Mouse (Mus musculus) liver, embryonic 12.5 days (tissue): ENCODE data around the gene 4930474N05Rik. TPM values are rescaled to one million over a fixed set of nuclear protein-coding genes. Genes with fewer than 3 reads are reported as not detected.

Experiments
- ATAC-seq: fragments of 200-750 bp; cut with Nextera tagmentation; 2 replicates; pipeline ENCODE4 v1.8.0; 2017; ENCODE audit warnings: moderate number of reproducible peaks, mild to moderate bottlenecking, moderate library complexity
- H3K27ac ChIP-seq: fragments of 300-500 bp; sonication (generic); 2 replicates; pipeline ENCODE4 v1.5.1; 2016; ENCODE audit warnings: mild to moderate bottlenecking
- H3K27me3 ChIP-seq: fragments of 300-500 bp; sonication (generic); replicated peaks from 2 replicates; pipeline ENCODE4 v1.6.1; 2016; ENCODE audit warnings: mild to moderate bottlenecking, moderate library complexity
- H3K36me3 ChIP-seq: fragments of 300-500 bp; sonication (generic); 2 replicates; pipeline ENCODE4 v1.6.1; 2016; ENCODE audit warnings: mild to moderate bottlenecking, moderate library complexity
- H3K4me1 ChIP-seq: fragments of 300-500 bp; sonication (generic); 2 replicates; pipeline ENCODE4 v1.6.1; 2016
- H3K4me2 ChIP-seq: fragments of 300-500 bp; sonication (generic); 2 replicates; pipeline ENCODE4 v1.6.1; 2016; ENCODE audit warnings: mild to moderate bottlenecking, moderate library complexity
- H3K4me3 ChIP-seq: fragments of 300-500 bp; sonication (generic); 2 replicates; pipeline ENCODE4 v1.5.1; 2016; ENCODE audit warnings: mild to moderate bottlenecking, moderate library complexity
- H3K9ac ChIP-seq: fragments of 300-500 bp; sonication (generic); 2 replicates; pipeline ENCODE4 v1.6.1; 2016; ENCODE audit warnings: mild to moderate bottlenecking, moderate library complexity
- H3K9me3 ChIP-seq: fragments of 300-500 bp; sonication (generic); replicated peaks from 2 replicates; pipeline ENCODE4 v1.6.1; 2016; ENCODE audit warnings: mild to moderate bottlenecking, moderate library complexity
- WGBS: fragments of 180-500 bp; shearing (Covaris S2); methylation state at CpG from one replicate; pipeline ENCODE4 v1.1.7; 2016; ENCODE audit not compliant: insufficient replicate concordance; 5-methylcytosine and 5-hydroxymethylcytosine counted together
- polyA plus RNA-seq: library from polyadenylated mRNA; unstranded; fragments of >200 nt; fragmentation: Nextera tagmentation; extraction: Ambion mirVana; gene quantifications from 2 replicates; pipeline ENCODE4 v1.2.1, GENCODE M21; 2016

4930474N05Rik gene
- polyA plus RNA-seq: not detected in 2 replicates

GRCm38 (mm10) chr14:36094617-36095016, at the start of gene 4930474N05Rik:
Gene 4930474N05Rik, plus strand, starts transcription at chr14:36094917.
- Histone ChIP-seq H3K27me3 (no peaks in the 10 kb centered on the region), H3K4me3 (no peak within 1 kb of the TSS), H3K4me1 (no peaks in the 10 kb centered on the region), H3K27ac (no peak within 1 kb of the TSS), H3K9me3 (no peaks in the 10 kb centered on the region), H3K4me2 (no peak within 1 kb of the TSS), H3K9ac (no peak within 1 kb of the TSS), H3K36me3 (no peaks in the 10 kb centered on the region)
- no peak for ATAC-seq

DNA sequence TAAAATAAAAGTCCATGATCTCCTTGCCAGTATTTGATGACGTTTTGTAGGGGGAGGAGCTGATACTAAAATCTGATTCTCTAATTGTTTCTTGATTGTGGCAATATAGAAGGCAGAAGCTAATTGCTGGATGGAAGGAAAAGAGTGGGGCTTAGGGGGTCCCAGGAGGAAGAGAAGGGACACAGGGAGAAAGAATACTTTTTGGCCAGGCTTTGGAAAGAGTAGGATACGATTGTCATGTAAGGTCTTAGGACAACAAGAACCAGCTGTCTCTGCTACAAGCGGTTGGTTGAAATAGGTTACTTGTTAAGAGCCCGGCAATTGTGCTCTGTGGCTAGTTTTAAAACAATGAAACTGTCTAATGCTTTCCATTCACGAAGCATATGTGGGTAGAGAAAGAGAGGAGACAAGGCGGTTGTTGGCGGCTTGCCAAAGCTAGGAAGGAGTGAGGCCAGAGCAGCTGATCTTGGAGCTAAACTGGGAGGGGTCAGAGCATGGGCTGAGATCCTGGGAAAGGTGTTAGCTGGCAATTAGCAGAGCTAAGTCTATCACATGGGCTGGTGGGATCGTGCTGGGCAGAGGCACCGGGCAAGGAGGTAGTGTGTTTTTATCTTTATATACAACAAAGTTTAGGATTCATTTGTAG, 45.8 kb upstream of the 4930474N05Rik start:
- 48% methylated on average over 9 of the region's 9 CpGs for WGBS
- H3K27me3 ChIP-seq: no peaks in the 10 kb centered on the region
- H3K9me3 ChIP-seq: no peaks in the 10 kb centered on the region
- no peak overlapping the region for H3K9ac ChIP-seq
- no peak for ATAC-seq
- H3K4me3 ChIP-seq: no peak overlapping the region
- H3K27ac ChIP-seq: no peak overlapping the region
- no peaks in the 10 kb centered on the region for H3K4me1 ChIP-seq
- H3K4me2 ChIP-seq: no peak overlapping the region
- H3K36me3 ChIP-seq: no peaks in the 10 kb centered on the region

- Histone ChIP-seq H3K4me1 (no peaks in the 10 kb centered on the region), H3K27ac (no peak overlapping the region), H3K4me2 (no peak overlapping the region), H3K9ac (no peak overlapping the region), H3K36me3 (no peaks in the 10 kb centered on the region), H3K4me3 (no peak overlapping the region), H3K27me3 (no peaks in the 10 kb centered on the region), H3K9me3 (no peaks in the 10 kb centered on the region)
- WGBS: 79% methylated on average over 2 of the region's 2 CpGs
- no peak for ATAC-seq
Observed at GRCm38 (mm10) chr14:36053281-36053680, 41.4 kb upstream of the 4930474N05Rik start.

- H3K36me3 ChIP-seq: no peaks in the 10 kb centered on the region
- H3K4me1 ChIP-seq: no peaks in the 10 kb centered on the region
- no peak overlapping the region for H3K9ac ChIP-seq
- no peak for ATAC-seq
- H3K4me2 ChIP-seq: no peak overlapping the region
- no peaks in the 10 kb centered on the region for H3K9me3 ChIP-seq
- no peak overlapping the region for H3K4me3 ChIP-seq
- 67% methylated on average over 3 of the region's 3 CpGs for WGBS
- no peak overlapping the region for H3K27ac ChIP-seq
- no peaks in the 10 kb centered on the region for H3K27me3 ChIP-seq
Observed at GRCm38 (mm10) chr14:36098528-36098927, 3.8 kb downstream of the 4930474N05Rik start.

- WGBS: 36% methylated on average over 1 of the region's 1 CpGs
- no peaks in the 10 kb centered on the region for H3K9me3 ChIP-seq
- H3K36me3 ChIP-seq: no peaks in the 10 kb centered on the region
- no peak overlapping the region for H3K27ac ChIP-seq
- no peak overlapping the region for H3K4me3 ChIP-seq
- no peak overlapping the region for H3K9ac ChIP-seq
- H3K4me2 ChIP-seq: no peak overlapping the region
- ATAC-seq: no peak
- no peaks in the 10 kb centered on the region for H3K4me1 ChIP-seq
- no peaks in the 10 kb centered on the region for H3K27me3 ChIP-seq
Observed at GRCm38 (mm10) chr14:36099647-36100046, 4.9 kb downstream of the 4930474N05Rik start.

- no peaks in the 10 kb centered on the region for H3K36me3 ChIP-seq
- no peak for ATAC-seq
- H3K9ac ChIP-seq: no peak overlapping the region
- no peak overlapping the region for H3K27ac ChIP-seq
- no peaks in the 10 kb centered on the region for H3K27me3 ChIP-seq
- 24% methylated on average over 1 of the region's 1 CpGs for WGBS
- H3K4me3 ChIP-seq: no peak overlapping the region
- H3K9me3 ChIP-seq: no peaks in the 10 kb centered on the region
- H3K4me1 ChIP-seq: no peaks in the 10 kb centered on the region
- H3K4me2 ChIP-seq: no peak overlapping the region
Observed at GRCm38 (mm10) chr14:36100731-36101130, 6.0 kb downstream of the 4930474N05Rik start.

DNA sequence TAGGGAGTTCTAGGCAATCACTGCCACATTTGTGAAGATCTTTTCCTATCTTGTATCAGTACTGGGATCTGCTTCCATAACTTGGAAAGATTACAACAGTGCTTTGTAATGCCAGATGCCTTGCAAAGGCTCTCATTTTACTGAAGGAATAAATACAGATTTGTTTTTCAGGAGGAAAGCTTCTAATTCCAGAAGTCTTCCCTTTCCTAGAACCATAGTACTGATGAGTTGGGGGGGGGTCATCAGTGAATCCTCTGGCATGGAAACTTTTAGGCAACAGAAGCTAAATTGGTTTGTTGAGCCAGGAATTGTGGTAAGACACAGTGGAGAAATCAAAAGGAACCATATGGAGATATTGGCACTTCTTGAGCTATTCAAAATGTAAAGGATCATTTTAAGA, 19.8 kb downstream of the 4930474N05Rik start:
- no peak for ATAC-seq

DNA sequence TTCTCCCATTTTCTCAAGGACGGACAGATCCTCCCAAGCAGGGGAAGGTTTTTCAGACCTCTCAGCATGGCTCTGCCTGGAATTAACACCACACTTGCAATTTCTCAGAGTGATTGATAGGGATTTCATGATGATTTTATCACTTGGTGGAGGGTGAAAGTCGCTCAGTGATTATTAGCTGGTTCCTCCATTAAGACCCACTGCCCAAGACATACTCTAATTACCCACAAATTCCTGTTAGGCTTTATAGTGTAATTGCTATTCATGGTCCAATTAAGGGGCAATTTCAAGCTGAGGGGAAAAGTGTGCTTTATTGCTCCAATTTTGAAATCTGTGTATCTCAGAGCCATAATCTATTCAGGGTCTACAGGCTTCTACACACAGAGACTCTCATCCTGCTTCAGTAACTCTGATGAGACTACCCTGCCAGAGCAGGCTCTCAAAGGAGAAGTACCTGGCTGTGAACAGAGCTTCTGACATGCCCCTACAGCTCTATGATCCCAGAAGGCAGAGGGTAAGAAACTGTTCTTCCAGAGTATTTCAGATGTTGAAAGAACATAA, 29.1 kb downstream of the 4930474N05Rik start:
- no peaks in the 10 kb centered on the region for H3K4me1 ChIP-seq
- no peaks in the 10 kb centered on the region for H3K9me3 ChIP-seq
- H3K36me3 ChIP-seq: no peaks in the 10 kb centered on the region
- 47% methylated on average over 2 of the region's 2 CpGs for WGBS
- no peak overlapping the region for H3K9ac ChIP-seq
- no peak overlapping the region for H3K4me3 ChIP-seq
- H3K27me3 ChIP-seq: no peaks in the 10 kb centered on the region
- no peak overlapping the region for H3K27ac ChIP-seq
- H3K4me2 ChIP-seq: no peak overlapping the region
- no peak for ATAC-seq

More for the DNA sequence above, 19.8 kb downstream of the 4930474N05Rik start:
- Histone ChIP-seq H3K4me2 (no peak overlapping the region), H3K9ac (no peak overlapping the region), H3K27ac (no peak overlapping the region), H3K4me1 (no peaks in the 10 kb centered on the region), H3K27me3 (no peaks in the 10 kb centered on the region), H3K4me3 (no peak overlapping the region), H3K9me3 (no peaks in the 10 kb centered on the region), H3K36me3 (no peaks in the 10 kb centered on the region)

GRCm38 (mm10) chr14:36135749-36136148, 41.0 kb downstream of the 4930474N05Rik start:
- WGBS: 69% methylated on average over 3 of the region's 3 CpGs

GRCm38 (mm10) chr14:36137696-36138095, 43.0 kb downstream of the 4930474N05Rik start:
- Histone ChIP-seq H3K4me1 (no peaks in the 10 kb centered on the region), H3K9me3 (no peaks in the 10 kb centered on the region), H3K27ac (no peak overlapping the region), H3K27me3 (no peaks in the 10 kb centered on the region), H3K36me3 (no peaks in the 10 kb centered on the region), H3K9ac (no peak overlapping the region), H3K4me3 (no peak overlapping the region), H3K4me2 (no peak overlapping the region)
- ATAC-seq: no peak
- 77% methylated on average over 4 of the region's 4 CpGs for WGBS

More at GRCm38 (mm10) chr14:36135749-36136148, 41.0 kb downstream of the 4930474N05Rik start:
- no peak overlapping the region for H3K4me2 ChIP-seq
- no peak for ATAC-seq
- no peak overlapping the region for H3K9ac ChIP-seq
- no peak overlapping the region for H3K4me3 ChIP-seq
- H3K4me1 ChIP-seq: no peaks in the 10 kb centered on the region
- no peaks in the 10 kb centered on the region for H3K36me3 ChIP-seq
- no peaks in the 10 kb centered on the region for H3K9me3 ChIP-seq
- H3K27me3 ChIP-seq: no peaks in the 10 kb centered on the region
- no peak overlapping the region for H3K27ac ChIP-seq

- no peak for ATAC-seq
- Histone ChIP-seq H3K36me3 (no peaks in the 10 kb centered on the region), H3K4me2 (no peak overlapping the region), H3K27ac (no peak overlapping the region), H3K4me3 (no peak overlapping the region), H3K9me3 (no peaks in the 10 kb centered on the region), H3K9ac (no peak overlapping the region), H3K4me1 (no peaks in the 10 kb centered on the region), H3K27me3 (no peaks in the 10 kb centered on the region)
Observed at GRCm38 (mm10) chr14:36145261-36145660, 50.5 kb downstream of the 4930474N05Rik start.
